9 mouse cellular contexts compared by ENCODE assay signal in genomic region chr5:137672361-137672760, GRCm38 (mm10). TPM values are rescaled to one million over a fixed set of nuclear protein-coding genes. Genes with fewer than 3 reads are reported as not detected.
A peak's percentile ranks its signal among the peaks of the same experiment; 100 is the strongest.
DNase-seq lines count a peak whose midpoint lies in the region; TF ChIP-seq lines count a peak whose summit lies in the region.
"Had no signal": no experiment of that assay in that cellular context is flagged by ENCODE, and none has a peak within 500 bp of the region (broad histone marks: within the 10 kb centered on the region; RNA-seq: fewer than 3 reads in every experiment).

No protein-coding gene starts in this region.

- peaks cover 2% of the 10 kb centered on the region for H3K36me3 ChIP-seq in liver, adult 2 months (ENCODE audit: control insufficient read depth, insufficient read depth, low read length)
- H3K36me3 ChIP-seq in myocyte (ENCODE audit: control insufficient read depth, insufficient read depth): no peaks in the 10 kb centered on the region
- H3K36me3 ChIP-seq: embryonic facial prominence, embryonic 12.5 days had no signal

- H3K27ac ChIP-seq in liver, adult 2 months (replicated peaks; ENCODE audit: insufficient read depth, low read depth, low read length): peak overlapping the region; percentile 79
- peak overlapping the region; percentile 57 for H3K27ac ChIP-seq in embryonic fibroblast, embryonic 13.5 days (ENCODE audit: insufficient read depth, low read length)

- peaks cover 23% of the 10 kb centered on the region; the same call in 1 of the 2 replicates for H3K79me2 ChIP-seq in liver, adult 2 months (ENCODE audit: control insufficient read depth, insufficient read depth, low read length)
- peaks cover 14% of the 10 kb centered on the region for H3K79me2 ChIP-seq in myocyte (ENCODE audit: control insufficient read depth, insufficient read depth)

- H3K4me3 ChIP-seq in liver, adult 2 months (ENCODE audit: insufficient read depth, low read depth, low read length): no peak overlapping the region
- H3K4me3 ChIP-seq in embryonic fibroblast, embryonic 13.5 days (ENCODE audit: insufficient read depth, low read length): no peak overlapping the region
- H3K4me3 ChIP-seq in myocyte: no peak overlapping the region
- H3K4me3 ChIP-seq: embryonic facial prominence, embryonic 12.5 days had no signal

- H3K4me1 ChIP-seq in liver, adult 2 months (ENCODE audit: control insufficient read depth, insufficient read depth, low read length): peaks cover 46% of the 10 kb centered on the region
- H3K4me1 ChIP-seq in embryonic fibroblast, embryonic 13.5 days (ENCODE audit: control insufficient read depth, insufficient read depth, low read length): peaks cover 9% of the 10 kb centered on the region; the same call in 1 of the 2 replicates

- H3K27me3 ChIP-seq in liver, adult 2 months (ENCODE audit: control insufficient read depth, insufficient read depth, low read length): no peaks in the 10 kb centered on the region
- H3K27me3 ChIP-seq in myocyte (ENCODE audit: control insufficient read depth, insufficient read depth, insufficient read length): no peaks in the 10 kb centered on the region
- H3K27me3 ChIP-seq: embryonic facial prominence, embryonic 12.5 days had no signal

- TF ChIP-seq CTCF in liver, adult 2 months (IDR thresholded peaks at IDR 0.05; ENCODE audit: low read depth, low read length): no peak
- TF ChIP-seq CTCF in embryonic fibroblast, embryonic 13.5 days (IDR thresholded peaks at IDR 0.05; ENCODE audit: borderline replicate concordance, insufficient read depth, low read length): no peak

- H3ac ChIP-seq in myocyte (ENCODE audit: control insufficient read depth, insufficient read length): no peak overlapping the region

- 71% methylated on average over 5 of the region's 5 CpGs for WGBS in liver, adult 2 months

- H3K4me2 ChIP-seq in myocyte (ENCODE audit: low read depth): peak overlapping the region; percentile 56

- no peak overlapping the region for H3K9ac ChIP-seq in liver, adult 2 months (ENCODE audit: low read depth, low read length)
- H3K9ac ChIP-seq: embryonic facial prominence, embryonic 12.5 days had no signal

- DNase-seq in heart, adult 11 months: peak; percentile 92
- no peak for DNase-seq in heart, adult 18-20 months
- DNase-seq in liver, adult 2 months (ENCODE audit: extremely low read depth, low read depth, low spot score): no peak
- DNase-seq in liver: no peak
- DNase-seq in gastrocnemius, postnatal 10 days: no peak
- no peak for DNase-seq in urinary bladder, adult 18-20 months (ENCODE audit: low spot score in 2 of 2)

- TF ChIP-seq POLR2A in liver, adult 2 months (IDR thresholded peaks at IDR 0.05; ENCODE audit: extremely low read depth, insufficient read depth, low read length): no peak
- no peak for TF ChIP-seq POLR2A in embryonic fibroblast, embryonic 13.5 days (IDR thresholded peaks at IDR 0.05; ENCODE audit: low read depth, low read length)
- no peak for TF ChIP-seq POLR2A in myocyte (IDR thresholded peaks at IDR 0.05; ENCODE audit: insufficient read length, low read depth)

TF ChIP-seq in myocyte, 11 proteins besides CTCF, POLR2A, EP300 and RAD21:
- TF ChIP-seq POLR2AphosphoS2 (IDR thresholded peaks at IDR 0.05; ENCODE audit: insufficient read length, low read depth): no peak
- no peak for TF ChIP-seq MAX (IDR thresholded peaks at IDR 0.05; ENCODE audit: low read depth)
- TF ChIP-seq REST (IDR thresholded peaks at IDR 0.05; ENCODE audit: insufficient read depth, insufficient read length): no peak
- TF ChIP-seq SRF (IDR thresholded peaks at IDR 0.05; ENCODE audit: control insufficient read depth, insufficient read length, low read depth): no peak
- TF ChIP-seq TCF3 (IDR thresholded peaks at IDR 0.05; ENCODE audit: insufficient read length, low read depth): no peak
- TF ChIP-seq MYOD1 (IDR thresholded peaks at IDR 0.05; ENCODE audit: control insufficient read depth in 1 of 3, insufficient read length in 2 of 3, low read depth in 2 of 3): no peak
- TF ChIP-seq USF1 (IDR thresholded peaks at IDR 0.05; ENCODE audit: low read depth): no peak
- no peak for TF ChIP-seq TCF12 (IDR thresholded peaks at IDR 0.05; ENCODE audit: insufficient read depth, poor library complexity, severe bottlenecking)
- TF ChIP-seq CEBPB (IDR thresholded peaks at IDR 0.05; ENCODE audit: insufficient read depth, poor library complexity, severe bottlenecking): no peak
TF ChIP-seq in myocyte: peak in this region for 0.

RNA-seq across cellular contexts. Expression of gene Agfg2, which starts 12.2 kb away (rescaled TPM):
- total RNA-seq in heart, adult 18-20 months (2021): 10 to 100 TPM; 16.9 to 23.0 TPM
- total RNA-seq in liver, adult 2 months (2014; rRNA removed): 14.8 and 22.1 TPM in 2 replicates
- polyA plus RNA-seq in liver, adult 2 months (2012; rRNA removed): 35.9 and 42.2 TPM in 2 replicates
- 15.1 and 22.0 TPM in 2 replicates for polyA plus RNA-seq in embryonic fibroblast, embryonic 13.5 days (2011; ENCODE audit: insufficient read length, low read depth, missing spikeins)
- polyA plus RNA-seq in myocyte (2012; fragmentation: generic; extraction: Trizol): 8.7 TPM
- total RNA-seq in gastrocnemius, postnatal 10 days (2021): 1 to 10 TPM; 4.3 to 5.9 TPM

RNA-seq across cellular contexts. Expression of gene Irs3, which starts 26.8 kb away (rescaled TPM):
- 1 to 10 TPM in 1 of 2 experiments, under 1 TPM in 1; 0.87 to 1.5 TPM for total RNA-seq in heart, adult 18-20 months (2021)
- total RNA-seq in liver, adult 2 months (2014; rRNA removed): 0.07 TPM in 1 of 2 replicates, not detected in the other
- 0.07 and 0.20 TPM in 2 replicates for polyA plus RNA-seq in liver, adult 2 months (2012; rRNA removed)
- 0.22 and 0.37 TPM in 2 replicates for polyA plus RNA-seq in embryonic fibroblast, embryonic 13.5 days (2011; ENCODE audit: insufficient read length, low read depth, missing spikeins)
- polyA plus RNA-seq in myocyte (2012; fragmentation: generic; extraction: Trizol): 0.04 TPM
- total RNA-seq in gastrocnemius, postnatal 10 days (2021): under 1 TPM; 0.42 to 0.61 TPM

RNA-seq across cellular contexts. Expression of gene Sap25, which starts 31.2 kb away (rescaled TPM):
- total RNA-seq in heart, adult 18-20 months (2021): 1 to 10 TPM; 2.2 to 2.6 TPM
- 0.65 and 1.6 TPM in 2 replicates for total RNA-seq in liver, adult 2 months (2014; rRNA removed)
- polyA plus RNA-seq in liver, adult 2 months (2012; rRNA removed): 13.0 and 22.7 TPM in 2 replicates
- 2.5 and 3.4 TPM in 2 replicates for polyA plus RNA-seq in embryonic fibroblast, embryonic 13.5 days (2011; ENCODE audit: insufficient read length, low read depth, missing spikeins)
- polyA plus RNA-seq in myocyte (2012; fragmentation: generic; extraction: Trizol): 4.6 TPM
- 1 to 10 TPM; 2.1 to 4.0 TPM for total RNA-seq in gastrocnemius, postnatal 10 days (2021)

RNA-seq across cellular contexts. Expression of gene Gm20605, which starts 43.4 kb away (rescaled TPM):
- 1 to 10 TPM; 2.9 to 4.2 TPM for total RNA-seq in heart, adult 18-20 months (2021)
- total RNA-seq in liver, adult 2 months (2014; rRNA removed): 0.74 and 1.5 TPM in 2 replicates
- 4.3 and 5.6 TPM in 2 replicates for polyA plus RNA-seq in liver, adult 2 months (2012; rRNA removed)
- 3.0 and 3.5 TPM in 2 replicates for polyA plus RNA-seq in embryonic fibroblast, embryonic 13.5 days (2011; ENCODE audit: insufficient read length, low read depth, missing spikeins)
- polyA plus RNA-seq in myocyte (2012; fragmentation: generic; extraction: Trizol): 3.3 TPM
- total RNA-seq in gastrocnemius, postnatal 10 days (2021): 1 to 10 TPM; 4.1 to 7.7 TPM

RNA-seq across cellular contexts. Expression of gene Lrch4, which starts 43.4 kb away (rescaled TPM):
- total RNA-seq in heart, adult 18-20 months (2021): 10 to 100 TPM; 17.5 to 19.1 TPM
- total RNA-seq in liver, adult 2 months (2014; rRNA removed): 0.74 and 1.1 TPM in 2 replicates
- polyA plus RNA-seq in liver, adult 2 months (2012; rRNA removed): 10.7 and 15.0 TPM in 2 replicates
- 17.5 and 29.1 TPM in 2 replicates for polyA plus RNA-seq in embryonic fibroblast, embryonic 13.5 days (2011; ENCODE audit: insufficient read length, low read depth, missing spikeins)
- polyA plus RNA-seq in myocyte (2012; fragmentation: generic; extraction: Trizol): 29.1 TPM
- total RNA-seq in gastrocnemius, postnatal 10 days (2021): 10 to 100 TPM; 15.9 to 17.7 TPM
